Mouse (Mus musculus) brown adipose tissue, adult 24 weeks (tissue): ENCODE data around the gene Vstm2l. TPM values are rescaled to one million over a fixed set of nuclear protein-coding genes. Genes with fewer than 3 reads are reported as not detected.
A peak's percentile ranks its signal among the peaks of the same experiment; 100 is the strongest.

Experiments
- H3K27ac ChIP-seq: fragments of 200-500 bp; replicated peaks from 2 replicates; pipeline ENCODE4 v1.5.1; 2012; ENCODE audit warnings: low read depth, mild to moderate bottlenecking, low read length
- H3K4me1 ChIP-seq: fragments of 200-500 bp; 2 replicates; pipeline ENCODE4 v1.6.1; 2012; ENCODE audit warnings: low read length, mixed read lengths; ENCODE audit not compliant: control insufficient read depth, insufficient read depth, insufficient read length
- H3K4me3 ChIP-seq: fragments of 200-500 bp; 2 replicates; pipeline ENCODE4 v1.5.1; 2012; ENCODE audit warnings: low read depth, mild to moderate bottlenecking, low read length, moderate library complexity; ENCODE audit not compliant: insufficient read depth
- polyA plus RNA-seq: library from polyadenylated mRNA; stranded (reverse); fragments of >200 nt; gene quantifications from 2 replicates; pipeline ENCODE4 v1.2.4, GENCODE M21; 2012; ENCODE audit not compliant: missing spikeins, insufficient read depth, insufficient read length

Vstm2l gene
- polyA plus RNA-seq: not detected in 2 replicates

GRCm38 (mm10) chr2:157914105-157914764 is at the start of gene Vstm2l:
Gene Vstm2l, plus strand, starts transcription at chr2:157914653.
- Histone ChIP-seq H3K4me1 (no peaks in the 10 kb centered on the region), H3K4me3 (no peak within 1 kb of the TSS), H3K27ac (no peak within 1 kb of the TSS)

- H3K4me1 ChIP-seq: peaks cover 4% of the 10 kb centered on the region
- no peak overlapping the region for H3K27ac ChIP-seq
- no peak overlapping the region for H3K4me3 ChIP-seq
Observed at GRCm38 (mm10) chr2:157867126-157867525, 47.3 kb upstream of the Vstm2l start.

- Histone ChIP-seq H3K4me1 (peaks cover 9% of the 10 kb centered on the region), H3K27ac (no peak overlapping the region; the same call in 1 of the 2 replicates), H3K4me3 (no peak overlapping the region)
Observed at GRCm38 (mm10) chr2:157870247-157870646, 44.2 kb upstream of the Vstm2l start.

GRCm38 (mm10) chr2:157873223-157873622 is 41.2 kb upstream of the Vstm2l start:
- H3K27ac ChIP-seq: peak overlapping the region; percentile 91

GRCm38 (mm10) chr2:157873691-157874090 is 40.8 kb upstream of the Vstm2l start:
- H3K4me1 ChIP-seq: peaks cover 12% of the 10 kb centered on the region
- no peak overlapping the region for H3K4me3 ChIP-seq
- H3K27ac ChIP-seq: peak overlapping the region; percentile 91

More at GRCm38 (mm10) chr2:157873223-157873622, 41.2 kb upstream of the Vstm2l start:
- Histone ChIP-seq H3K4me3 (no peak overlapping the region), H3K4me1 (peaks cover 12% of the 10 kb centered on the region)

DNA sequence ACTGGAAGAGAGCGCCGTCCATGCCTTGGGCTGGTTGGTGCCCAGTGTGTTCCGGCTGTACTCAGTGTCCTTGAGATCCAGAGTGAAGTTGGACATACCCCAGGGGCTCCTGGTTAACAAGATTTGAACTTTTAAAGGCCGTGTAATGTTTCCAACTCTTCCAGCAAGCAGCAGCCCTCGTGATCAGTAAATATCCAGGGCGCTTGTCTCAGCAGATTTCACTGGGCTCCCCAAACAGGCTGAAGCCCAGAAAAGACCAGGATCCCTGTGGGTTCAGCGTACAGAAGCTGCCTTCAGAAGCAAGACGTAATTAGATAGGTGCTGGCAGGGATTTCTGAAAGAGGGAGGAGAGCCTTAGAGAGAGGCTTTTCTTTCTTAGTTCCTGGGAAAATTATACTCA is 39.3 kb upstream of the Vstm2l start:
- H3K27ac ChIP-seq: peak overlapping the region; percentile 29; the same call in 1 of the 2 replicates
- no peak overlapping the region for H3K4me3 ChIP-seq
- H3K4me1 ChIP-seq: peaks cover 12% of the 10 kb centered on the region

- Histone ChIP-seq H3K27ac (peak overlapping the region; percentile 58), H3K4me3 (no peak overlapping the region)
Observed at GRCm38 (mm10) chr2:157877394-157877793, 37.1 kb upstream of the Vstm2l start.

GRCm38 (mm10) chr2:157877967-157878366 is 36.5 kb upstream of the Vstm2l start:
- H3K4me1 ChIP-seq: peaks cover 5% of the 10 kb centered on the region; the same call in 1 of the 2 replicates
- H3K4me3 ChIP-seq: no peak overlapping the region
- H3K27ac ChIP-seq: no peak overlapping the region

More at GRCm38 (mm10) chr2:157877394-157877793, 37.1 kb upstream of the Vstm2l start:
- peaks cover 6% of the 10 kb centered on the region for H3K4me1 ChIP-seq

DNA sequence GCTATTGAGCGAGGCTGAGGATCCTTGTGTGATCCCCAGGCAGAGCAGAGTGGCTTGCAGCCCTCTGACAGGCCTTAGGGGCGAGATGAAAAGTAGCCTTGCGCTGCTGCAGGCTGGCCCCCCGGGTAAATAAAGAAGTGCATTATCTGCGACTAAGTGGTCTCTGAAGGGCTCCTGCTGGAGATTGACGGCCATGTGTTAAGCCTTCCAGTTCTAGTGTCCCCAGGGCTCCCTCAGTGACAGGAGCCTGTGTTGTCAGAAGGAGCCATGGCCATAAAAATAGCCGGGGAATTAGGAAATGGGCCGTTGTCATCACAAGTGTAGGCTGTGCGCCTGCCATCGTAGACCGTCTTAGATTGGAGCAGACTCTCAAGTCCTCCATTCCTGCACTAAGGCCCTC is 32.5 kb upstream of the Vstm2l start:
- Histone ChIP-seq H3K27ac (no peak overlapping the region), H3K4me3 (no peak overlapping the region), H3K4me1 (peaks cover 3% of the 10 kb centered on the region; the same call in 1 of the 2 replicates)

GRCm38 (mm10) chr2:157887275-157888025 is 27.0 kb upstream of the Vstm2l start:
- peaks cover 3% of the 10 kb centered on the region for H3K4me1 ChIP-seq
- no peak overlapping the region for H3K4me3 ChIP-seq
- H3K27ac ChIP-seq: no peak overlapping the region

DNA sequence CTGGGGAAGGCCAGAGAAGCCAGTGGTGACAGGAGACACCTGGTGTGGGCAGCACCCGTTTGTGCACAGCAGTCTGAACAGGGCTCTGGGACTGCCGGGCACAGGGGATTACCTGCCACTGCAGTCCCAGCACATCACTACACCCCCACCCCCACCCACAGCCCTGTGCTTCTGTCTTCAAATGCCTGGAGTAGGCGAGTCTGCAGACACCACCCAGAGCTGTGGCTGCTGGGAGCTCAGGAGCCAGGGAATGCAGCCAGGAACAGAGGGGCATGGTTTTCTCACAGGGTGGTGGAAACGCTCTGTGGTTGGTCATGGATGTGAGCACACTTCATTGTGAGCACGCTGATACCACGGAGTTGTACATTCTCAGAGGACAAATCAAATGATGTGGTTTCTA is 23.3 kb upstream of the Vstm2l start:
- peaks cover 3% of the 10 kb centered on the region for H3K4me1 ChIP-seq
- H3K4me3 ChIP-seq: no peak overlapping the region
- no peak overlapping the region for H3K27ac ChIP-seq

DNA sequence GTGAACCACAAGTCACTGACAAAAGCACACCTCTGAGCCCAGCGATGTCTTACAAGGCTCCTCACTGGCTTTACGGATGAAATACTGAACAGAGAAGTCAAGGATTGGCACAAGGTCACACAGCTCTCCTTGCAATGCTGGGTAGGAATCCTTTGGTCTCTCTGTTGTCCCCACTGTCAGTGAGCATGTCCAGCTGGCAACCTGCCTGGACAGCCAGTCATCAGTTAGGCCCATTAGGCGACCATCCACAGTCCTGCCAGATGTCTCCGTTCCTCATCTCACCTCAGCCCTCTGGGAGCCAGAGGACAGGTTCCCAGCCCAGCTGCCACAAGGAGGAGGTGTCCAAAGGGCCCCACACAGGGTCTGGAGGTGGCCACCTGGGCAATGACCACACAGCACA is 17.3 kb upstream of the Vstm2l start:
- no peaks in the 10 kb centered on the region for H3K4me1 ChIP-seq
- no peak overlapping the region for H3K27ac ChIP-seq
- no peak overlapping the region for H3K4me3 ChIP-seq

- Histone ChIP-seq H3K4me3 (no peak overlapping the region), H3K27ac (no peak overlapping the region), H3K4me1 (no peaks in the 10 kb centered on the region)
Observed at GRCm38 (mm10) chr2:157913204-157913636, 1.2 kb upstream of the Vstm2l start.

GRCm38 (mm10) chr2:157913705-157914104 is 748 bp upstream of the Vstm2l start:
- H3K27ac ChIP-seq: no peak overlapping the region
- H3K4me1 ChIP-seq: no peaks in the 10 kb centered on the region

DNA sequence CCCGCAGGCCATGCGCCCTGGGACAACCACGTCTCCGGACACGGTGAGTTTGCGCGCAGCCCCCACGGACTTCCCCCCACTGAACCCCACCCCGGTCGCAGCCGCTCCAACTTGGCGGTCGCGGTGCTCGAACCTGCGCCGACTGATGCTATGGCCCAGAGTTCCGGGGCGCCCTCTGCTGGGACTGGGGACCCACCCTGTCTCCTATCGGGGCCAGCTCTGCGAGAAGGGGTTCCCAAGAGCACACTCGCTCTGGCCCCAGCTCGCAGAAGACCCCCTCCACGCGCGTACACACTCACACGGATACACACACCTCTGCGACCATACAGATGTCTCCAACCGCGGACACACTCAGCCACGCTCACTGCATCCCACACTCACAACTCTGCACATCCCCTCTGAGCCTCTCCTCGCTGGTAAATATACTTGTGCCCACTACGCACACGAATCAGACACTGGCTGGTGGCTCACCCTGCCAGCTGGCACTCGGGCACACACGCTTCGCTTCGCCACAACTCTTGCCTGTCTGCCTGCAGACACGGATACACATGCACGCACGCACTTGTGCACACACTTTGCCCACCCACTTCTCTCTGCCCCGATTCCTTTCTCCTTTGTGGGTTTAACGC is 550 bp downstream of the Vstm2l start:
- no peak overlapping the region for H3K4me3 ChIP-seq
- H3K27ac ChIP-seq: no peak overlapping the region
- no peaks in the 10 kb centered on the region for H3K4me1 ChIP-seq

More at GRCm38 (mm10) chr2:157913705-157914104, 748 bp upstream of the Vstm2l start:
- H3K4me3 ChIP-seq: no peak overlapping the region
